Mouse (Mus musculus) hindbrain, postnatal 0 days (tissue): ENCODE measurements around the gene Cx3cl1. TPM values are rescaled to one million over a fixed set of nuclear protein-coding genes. Genes with fewer than 3 reads are reported as not detected.

Experiments used
- ATAC-seq: fragments of 200-750 bp; cut with Nextera tagmentation; 2 replicates; pipeline ENCODE4 v1.8.0; 2017; ENCODE audit warnings: mild to moderate bottlenecking, moderate TSS enrichment, moderate library complexity
- DNase-seq: peaks from one replicate; pipeline ENCODE4 v3.0.0-alpha.2; 2015; ENCODE audit warnings: low spot score
- H3K27ac ChIP-seq: fragments of 300-500 bp; sonication (generic); 2 replicates; pipeline ENCODE4 v1.5.1; 2014; ENCODE audit warnings: mild to moderate bottlenecking
- H3K27me3 ChIP-seq: fragments of 300-500 bp; sonication (generic); 2 replicates; pipeline ENCODE4 v1.6.1; 2014; ENCODE audit warnings: low read length, mixed read lengths; ENCODE audit not compliant: insufficient read depth
- H3K36me3 ChIP-seq: fragments of 300-500 bp; sonication (generic); 2 replicates; pipeline ENCODE4 v1.6.1; 2014; ENCODE audit warnings: low read length, mixed read lengths; ENCODE audit not compliant: insufficient read depth
- H3K4me1 ChIP-seq: fragments of 300-500 bp; sonication (generic); 2 replicates; pipeline ENCODE4 v1.6.1; 2014; ENCODE audit warnings: antibody characterized with exemption, low read length, mixed read lengths; ENCODE audit not compliant: insufficient read depth
- H3K4me2 ChIP-seq: fragments of 300-500 bp; sonication (generic); 2 replicates; pipeline ENCODE4 v1.6.1; 2014; ENCODE audit warnings: low read depth, mild to moderate bottlenecking, low read length, moderate library complexity, mixed read lengths
- H3K4me3 ChIP-seq: fragments of 300-500 bp; sonication (generic); 2 replicates; pipeline ENCODE4 v1.5.1; 2014; ENCODE audit warnings: low read length
- H3K9ac ChIP-seq: fragments of 300-500 bp; sonication (generic); replicated peaks from 2 replicates; pipeline ENCODE4 v1.6.1; 2014; ENCODE audit warnings: mild to moderate bottlenecking, low read length, moderate library complexity, mixed read lengths
- H3K9me3 ChIP-seq: fragments of 300-500 bp; sonication (generic); 2 replicates; pipeline ENCODE4 v1.6.1; 2016; ENCODE audit warnings: low read length, mixed read lengths
- CTCF ChIP-seq: IDR thresholded peaks from 2 replicates; pipeline ENCODE4 v1.5.1; 2016; ENCODE audit warnings: antibody characterized with exemption, control low read depth, low read depth
- WGBS: fragments of 180-500 bp; shearing (Covaris S2); extraction: QIAGEN DNeasy Blood & Tissue Kit; methylation state at CpG from one replicate; pipeline ENCODE4 v1.1.7; 2014; 5-methylcytosine and 5-hydroxymethylcytosine counted together
- polyA plus RNA-seq: library from polyadenylated mRNA; unstranded; fragments of >200 nt; fragmentation: Nextera tagmentation; extraction: Ambion mirVana; gene quantifications from 2 replicates; pipeline ENCODE4 v1.2.1, GENCODE M21; 2015
- total RNA-seq: library from RNA; depleted of rRNA; stranded (reverse); fragments of >200 nt; gene quantifications from 2 replicates; pipeline ENCODE4 v1.2.3, GENCODE M21; 2014

Gene Cx3cl1
- total and polyA plus RNA-seq, 2 experiments from 2014 or later = 87.9 to 99.6 TPM

- H3K9ac ChIP-seq = no peak overlapping the region
- no peaks in the 10 kb centered on the region for H3K4me1 ChIP-seq
- DNase-seq = no peak
- TF ChIP-seq CTCF = no peak
- no peak for ATAC-seq
- no peaks in the 10 kb centered on the region for H3K27me3 ChIP-seq
- WGBS = 87% methylated on average over 6 of the region's 6 CpGs
- H3K4me2 ChIP-seq = no peak overlapping the region
- H3K4me3 ChIP-seq = no peak overlapping the region
- no peaks in the 10 kb centered on the region for H3K36me3 ChIP-seq
- H3K27ac ChIP-seq = no peak overlapping the region
- no peaks in the 10 kb centered on the region for H3K9me3 ChIP-seq
Observed at GRCm38 (mm10) chr8:94808372-94808771, 36.6 kb downstream of the Cx3cl1 start.

- no peak for TF ChIP-seq CTCF
- H3K4me1 ChIP-seq = no peaks in the 10 kb centered on the region
- no peaks in the 10 kb centered on the region for H3K9me3 ChIP-seq
- DNase-seq (no peak), ATAC-seq (no peak)
- H3K9ac ChIP-seq = no peak within 1 kb of the TSS
- 77% methylated on average over 3 of the region's 3 CpGs for WGBS
- H3K4me2 ChIP-seq = no peak within 1 kb of the TSS
- no peak within 1 kb of the TSS for H3K27ac ChIP-seq
- H3K27me3 ChIP-seq = no peaks in the 10 kb centered on the region
- no peak within 1 kb of the TSS for H3K4me3 ChIP-seq
- H3K36me3 ChIP-seq = no peaks in the 10 kb centered on the region
Observed at GRCm38 (mm10) chr8:94810153-94810552, 38.3 kb downstream of the Cx3cl1 start, which contains the start of gene Ccl17. Gene Ccl17, plus strand, starts transcription at chr8:94810453.

- Histone ChIP-seq H3K36me3 (no peaks in the 10 kb centered on the region), H3K9ac (no peak overlapping the region), H3K27me3 (no peaks in the 10 kb centered on the region), H3K4me3 (no peak overlapping the region), H3K9me3 (no peaks in the 10 kb centered on the region), H3K27ac (no peak overlapping the region), H3K4me1 (no peaks in the 10 kb centered on the region), H3K4me2 (no peak overlapping the region)
- DNase-seq (no peak), ATAC-seq (no peak)
- TF ChIP-seq CTCF = no peak
- 82% methylated on average over 5 of the region's 5 CpGs for WGBS
Observed at GRCm38 (mm10) chr8:94810855-94811254, 39.0 kb downstream of the Cx3cl1 start.

GRCm38 (mm10) chr8:94811654-94812053 lies 39.8 kb downstream of the Cx3cl1 start:
- WGBS = 81% methylated on average over 6 of the region's 6 CpGs
- Histone ChIP-seq H3K9ac (no peak overlapping the region), H3K9me3 (no peaks in the 10 kb centered on the region), H3K4me1 (no peaks in the 10 kb centered on the region), H3K4me2 (no peak overlapping the region), H3K27me3 (no peaks in the 10 kb centered on the region), H3K4me3 (no peak overlapping the region), H3K27ac (no peak overlapping the region), H3K36me3 (no peaks in the 10 kb centered on the region)
- DNase-seq (no peak), ATAC-seq (no peak)
- TF ChIP-seq CTCF = no peak

GRCm38 (mm10) chr8:94812645-94813098 lies 40.9 kb downstream of the Cx3cl1 start:
- Histone ChIP-seq H3K4me2 (peak overlapping the region; percentile 19), H3K9ac (no peak overlapping the region), H3K36me3 (no peaks in the 10 kb centered on the region), H3K27ac (peak overlapping the region; percentile 27; the same call in 1 of the 2 replicates), H3K9me3 (no peaks in the 10 kb centered on the region), H3K4me1 (no peaks in the 10 kb centered on the region), H3K4me3 (no peak overlapping the region), H3K27me3 (no peaks in the 10 kb centered on the region)
- ATAC-seq (peak; percentile 72), DNase-seq (peak; percentile 95)
- TF ChIP-seq CTCF = peak; percentile 81
- WGBS = 22% methylated on average over 6 of the region's 6 CpGs

- Histone ChIP-seq H3K36me3 (no peaks in the 10 kb centered on the region), H3K27me3 (no peaks in the 10 kb centered on the region), H3K27ac (no peak overlapping the region), H3K4me2 (no peak overlapping the region), H3K9me3 (no peaks in the 10 kb centered on the region), H3K4me3 (no peak overlapping the region), H3K4me1 (no peaks in the 10 kb centered on the region), H3K9ac (no peak overlapping the region)
- peak; percentile 53 for DNase-seq
- 0% methylated on average over 1 of the region's 1 CpGs for WGBS
- TF ChIP-seq CTCF = peak; percentile 70
- ATAC-seq = no peak
Observed at GRCm38 (mm10) chr8:94814556-94814955, 42.7 kb downstream of the Cx3cl1 start.

GRCm38 (mm10) chr8:94817933-94818332 lies 46.1 kb downstream of the Cx3cl1 start:
- WGBS = 93% methylated on average over 11 of the region's 11 CpGs
- no peak overlapping the region for H3K4me2 ChIP-seq
- no peak for TF ChIP-seq CTCF

More at GRCm38 (mm10) chr8:94817933-94818332, 46.1 kb downstream of the Cx3cl1 start:
- Histone ChIP-seq H3K36me3 (peaks cover 8% of the 10 kb centered on the region; the same call in 1 of the 2 replicates), H3K9ac (no peak overlapping the region), H3K4me3 (no peak overlapping the region), H3K27me3 (no peaks in the 10 kb centered on the region), H3K4me1 (no peaks in the 10 kb centered on the region), H3K9me3 (no peaks in the 10 kb centered on the region), H3K27ac (no peak overlapping the region)
- DNase-seq = no peak
- ATAC-seq = no peak
